Mouse (Mus musculus) E14TG2a.4 (cell line): ENCODE results near the gene Polm.

Source experiments
- H3K27me3 ChIP-seq: 2 replicates; pipeline ENCODE4 v1.6.1; 2014; ENCODE audit warnings: low read length, control low read depth; ENCODE audit not compliant: insufficient read depth
- H3K36me3 ChIP-seq: 2 replicates; pipeline ENCODE4 v1.6.1; 2014; ENCODE audit warnings: low read length, control low read depth; ENCODE audit not compliant: insufficient read depth
- H3K4me1 ChIP-seq: replicated peaks from 2 replicates; pipeline ENCODE4 v1.6.1; 2014; ENCODE audit warnings: low read depth, low read length, control low read depth
- H3K4me3 ChIP-seq: replicated peaks from 2 replicates; pipeline ENCODE4 v1.5.1; 2014; ENCODE audit warnings: mild to moderate bottlenecking, low read length
- H3K9me3 ChIP-seq: 2 replicates; pipeline ENCODE4 v1.6.1; 2014; ENCODE audit warnings: low read length, control low read depth
- CTCF ChIP-seq: conservative IDR thresholded peaks from 2 replicates; pipeline ENCODE4 v1.5.1; 2014; ENCODE audit warnings: low read length
- NANOG ChIP-seq: IDR thresholded peaks from 2 replicates; pipeline ENCODE4 v1.6.1; 2014; ENCODE audit warnings: borderline replicate concordance, low read length, mixed read lengths
- POU5F1 ChIP-seq: IDR thresholded peaks from 2 replicates; pipeline ENCODE4 v1.6.1; 2014; ENCODE audit warnings: low read length, borderline replicate concordance

Gene Polm

GRCm38 (mm10) chr11:5807956-5808355 is 29.9 kb downstream of the Polm start:
- H3K4me1 ChIP-seq: peaks cover 24% of the 10 kb centered on the region
- H3K4me3 ChIP-seq: no peak overlapping the region
- H3K9me3 ChIP-seq: no peaks in the 10 kb centered on the region
- TF ChIP-seq NANOG (no peak), POU5F1 (no peak), CTCF (no peak)
- no peaks in the 10 kb centered on the region for H3K27me3 ChIP-seq
- H3K36me3 ChIP-seq: no peaks in the 10 kb centered on the region

- TF ChIP-seq CTCF: no peak
- TF ChIP-seq NANOG: no peak
- no peak for TF ChIP-seq POU5F1
Observed at GRCm38 (mm10) chr11:5805711-5806110, 32.1 kb downstream of the Polm start.

GRCm38 (mm10) chr11:5804174-5804573 is 33.6 kb downstream of the Polm start:
- Histone ChIP-seq H3K9me3 (no peaks in the 10 kb centered on the region), H3K4me1 (peaks cover 52% of the 10 kb centered on the region), H3K36me3 (peaks cover 27% of the 10 kb centered on the region), H3K27me3 (no peaks in the 10 kb centered on the region), H3K4me3 (no peak overlapping the region)
- TF ChIP-seq NANOG: no peak
- no peak for TF ChIP-seq POU5F1
- no peak for TF ChIP-seq CTCF

More at GRCm38 (mm10) chr11:5805711-5806110, 32.1 kb downstream of the Polm start:
- Histone ChIP-seq H3K4me1 (peaks cover 41% of the 10 kb centered on the region), H3K9me3 (no peaks in the 10 kb centered on the region), H3K27me3 (no peaks in the 10 kb centered on the region), H3K36me3 (peaks cover 12% of the 10 kb centered on the region), H3K4me3 (no peak overlapping the region)

GRCm38 (mm10) chr11:5803551-5803981 is 34.2 kb downstream of the Polm start, which contains the start of gene Pgam2:
Pgam2 (minus strand) TSS chr11:5803733.
- Histone ChIP-seq H3K4me1 (peaks cover 57% of the 10 kb centered on the region), H3K36me3 (peaks cover 33% of the 10 kb centered on the region), H3K4me3 (peak within 1 kb of the TSS; percentile 66), H3K27me3 (no peaks in the 10 kb centered on the region), H3K9me3 (no peaks in the 10 kb centered on the region)
- TF ChIP-seq NANOG (no peak), CTCF (no peak), POU5F1 (no peak)

- H3K4me3 ChIP-seq: peak overlapping the region; percentile 66
- H3K4me1 ChIP-seq: peaks cover 65% of the 10 kb centered on the region
- TF ChIP-seq NANOG (no peak), POU5F1 (no peak), CTCF (no peak)
- H3K27me3 ChIP-seq: no peaks in the 10 kb centered on the region
- H3K36me3 ChIP-seq: peaks cover 42% of the 10 kb centered on the region
- no peaks in the 10 kb centered on the region for H3K9me3 ChIP-seq
Observed at GRCm38 (mm10) chr11:5802457-5803217, 35.2 kb downstream of the Polm start.

- no peak for TF ChIP-seq POU5F1
- no peak for TF ChIP-seq NANOG
Observed at GRCm38 (mm10) chr11:5802005-5802404, 35.8 kb downstream of the Polm start.

GRCm38 (mm10) chr11:5801511-5801910 is 36.3 kb downstream of the Polm start:
- TF ChIP-seq NANOG (no peak), CTCF (no peak)
- no peaks in the 10 kb centered on the region for H3K27me3 ChIP-seq
- peaks cover 54% of the 10 kb centered on the region for H3K36me3 ChIP-seq
- H3K4me3 ChIP-seq: peak overlapping the region; percentile 26; the same call in 1 of the 2 replicates
- peaks cover 76% of the 10 kb centered on the region for H3K4me1 ChIP-seq
- no peaks in the 10 kb centered on the region for H3K9me3 ChIP-seq

More at GRCm38 (mm10) chr11:5802005-5802404, 35.8 kb downstream of the Polm start:
- Histone ChIP-seq H3K4me3 (peak overlapping the region; percentile 66; the same call in 1 of the 2 replicates), H3K4me1 (peaks cover 72% of the 10 kb centered on the region), H3K27me3 (no peaks in the 10 kb centered on the region), H3K36me3 (peaks cover 49% of the 10 kb centered on the region), H3K9me3 (no peaks in the 10 kb centered on the region)

GRCm38 (mm10) chr11:5799621-5800490 is 38.0 kb downstream of the Polm start:
- no peaks in the 10 kb centered on the region for H3K9me3 ChIP-seq
- H3K4me1 ChIP-seq: peaks cover 92% of the 10 kb centered on the region
- no peak overlapping the region for H3K4me3 ChIP-seq
- no peaks in the 10 kb centered on the region for H3K27me3 ChIP-seq
- peaks cover 70% of the 10 kb centered on the region for H3K36me3 ChIP-seq
- no peak for TF ChIP-seq CTCF
- no peak for TF ChIP-seq NANOG
- no peak for TF ChIP-seq POU5F1
